Mouse (Mus musculus): ENCODE results near the gene Gon7. TPM values are rescaled to one million over a fixed set of nuclear protein-coding genes. Genes with fewer than 3 reads are reported as not detected.

Gene Gon7
- 30.8 and 31.2 TPM in 2 replicates for polyA plus RNA-seq (2015; fragmentation: Nextera tagmentation; extraction: Ambion mirVana)

GRCm38 (mm10) chr12:102757689-102758402 is at the start of gene Gon7, which contains the start of the genes Gm28051 and Ubr7:
Gene Gon7 (minus strand): TSS chr12:102757803.
Gene Gm28051 (minus strand): TSS chr12:102757765.
Gene Ubr7 (plus strand): TSS chr12:102757967.
- peak; percentile 97 for ATAC-seq

GRCm38 (mm10) chr12:102799528-102799927 is 41.9 kb upstream of the Gon7 start:
- no peak for ATAC-seq
- Histone ChIP-seq H3K36me3 (no peaks in the 10 kb centered on the region), H3K4me1 (replicated peaks) (no peaks in the 10 kb centered on the region), H3K27ac (no peak overlapping the region), H3K27me3 (replicated peaks) (no peaks in the 10 kb centered on the region), H3K9me3 (no peaks in the 10 kb centered on the region), H3K4me3 (replicated peaks) (no peak overlapping the region), H3K4me2 (replicated peaks) (no peak overlapping the region), H3K9ac (no peak overlapping the region)
- WGBS: 94% methylated on average over 2 of the region's 2 CpGs

More at GRCm38 (mm10) chr12:102757689-102758402, at the start of gene Gon7, which contains the start of the genes Gm28051 and Ubr7:
- H3K27ac ChIP-seq: peak within 1 kb of the TSS; percentile 88
- peak within 1 kb of the TSS; percentile 88 for H3K9ac ChIP-seq
- H3K27me3 ChIP-seq (replicated peaks): no peaks in the 10 kb centered on the region
- H3K9me3 ChIP-seq: no peaks in the 10 kb centered on the region
- peak within 1 kb of the TSS; percentile 79 for H3K4me2 ChIP-seq (replicated peaks)
- no peaks in the 10 kb centered on the region for H3K36me3 ChIP-seq
- peaks cover 10% of the 10 kb centered on the region; the same call in 1 of the 2 replicates for H3K4me1 ChIP-seq (replicated peaks)
- WGBS: under 1% methylated on average over 73 of the region's 73 CpGs
- H3K4me3 ChIP-seq (replicated peaks): peak within 1 kb of the TSS; percentile 91

- ATAC-seq: no peak
- no peak overlapping the region for H3K27ac ChIP-seq
- H3K4me3 ChIP-seq (replicated peaks): no peak overlapping the region
- no peaks in the 10 kb centered on the region for H3K27me3 ChIP-seq (replicated peaks)
- H3K36me3 ChIP-seq: peaks cover 31% of the 10 kb centered on the region
- H3K4me1 ChIP-seq (replicated peaks): no peaks in the 10 kb centered on the region
- no peak overlapping the region for H3K4me2 ChIP-seq (replicated peaks)
- H3K9me3 ChIP-seq: no peaks in the 10 kb centered on the region
- no peak overlapping the region for H3K9ac ChIP-seq
- 75% methylated on average over 7 of the region's 7 CpGs for WGBS
These were observed 30.3 kb upstream of the Gon7 start for GRCm38 (mm10) chr12:102787927-102788326.

- H3K4me1 ChIP-seq (replicated peaks): no peaks in the 10 kb centered on the region
- no peak overlapping the region for H3K4me2 ChIP-seq (replicated peaks)
- no peaks in the 10 kb centered on the region for H3K9me3 ChIP-seq
- 82% methylated on average over 5 of the region's 5 CpGs for WGBS
- no peak overlapping the region for H3K4me3 ChIP-seq (replicated peaks)
- H3K36me3 ChIP-seq: peaks cover 24% of the 10 kb centered on the region
- no peak overlapping the region for H3K27ac ChIP-seq
- no peaks in the 10 kb centered on the region for H3K27me3 ChIP-seq (replicated peaks)
- H3K9ac ChIP-seq: no peak overlapping the region
- no peak for ATAC-seq
These were observed 28.0 kb upstream of the Gon7 start for GRCm38 (mm10) chr12:102785593-102785985.

- Histone ChIP-seq H3K4me1 (replicated peaks) (no peaks in the 10 kb centered on the region), H3K36me3 (peaks cover 19% of the 10 kb centered on the region), H3K9ac (no peak overlapping the region), H3K4me2 (replicated peaks) (no peak overlapping the region), H3K27me3 (replicated peaks) (no peaks in the 10 kb centered on the region), H3K9me3 (no peaks in the 10 kb centered on the region), H3K27ac (no peak overlapping the region), H3K4me3 (replicated peaks) (no peak overlapping the region)
- 81% methylated on average over 19 of the region's 19 CpGs for WGBS
- no peak for ATAC-seq
These were observed 27.4 kb upstream of the Gon7 start for GRCm38 (mm10) chr12:102784899-102785592.

DNA sequence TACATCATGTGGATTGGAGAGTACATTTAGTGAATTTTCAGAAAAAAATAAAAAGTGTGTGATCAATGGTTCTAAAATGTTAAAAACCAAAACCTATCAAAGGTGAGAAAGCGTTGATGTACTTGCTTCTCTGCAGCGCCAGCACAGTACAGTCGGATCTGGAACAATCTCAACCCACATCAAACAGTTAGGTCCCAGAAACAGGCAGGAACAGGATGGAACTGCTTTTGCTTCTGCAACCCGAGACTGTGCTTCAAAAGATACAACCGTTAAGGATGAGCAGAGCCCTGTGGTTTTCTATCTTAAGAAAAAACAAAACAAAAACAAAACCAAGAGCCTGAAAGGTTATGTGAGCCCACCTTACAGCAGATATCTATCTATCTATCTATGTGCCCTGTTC is 25.2 kb upstream of the Gon7 start:
- ATAC-seq: no peak
- H3K36me3 ChIP-seq: peaks cover 13% of the 10 kb centered on the region
- no peak overlapping the region for H3K4me3 ChIP-seq (replicated peaks)
- H3K27me3 ChIP-seq (replicated peaks): no peaks in the 10 kb centered on the region
- no peak overlapping the region for H3K4me2 ChIP-seq (replicated peaks)
- no peak overlapping the region for H3K9ac ChIP-seq
- no peaks in the 10 kb centered on the region for H3K4me1 ChIP-seq (replicated peaks)
- no peak overlapping the region for H3K27ac ChIP-seq
- 95% methylated on average over 5 of the region's 5 CpGs for WGBS
- no peaks in the 10 kb centered on the region for H3K9me3 ChIP-seq

GRCm38 (mm10) chr12:102779452-102779851 is 21.8 kb upstream of the Gon7 start:
- ATAC-seq: peak; percentile 51; the same call in 1 of the 2 replicates

GRCm38 (mm10) chr12:102778151-102778550 is 20.5 kb upstream of the Gon7 start:
- Histone ChIP-seq H3K27me3 (replicated peaks) (no peaks in the 10 kb centered on the region), H3K4me3 (replicated peaks) (no peak overlapping the region), H3K27ac (no peak overlapping the region), H3K36me3 (peaks cover 11% of the 10 kb centered on the region; the same call in 1 of the 2 replicates), H3K9ac (no peak overlapping the region), H3K4me2 (replicated peaks) (no peak overlapping the region), H3K4me1 (replicated peaks) (no peaks in the 10 kb centered on the region), H3K9me3 (no peaks in the 10 kb centered on the region)
- no peak for ATAC-seq
- WGBS: 82% methylated on average over 5 of the region's 5 CpGs

More at GRCm38 (mm10) chr12:102779452-102779851, 21.8 kb upstream of the Gon7 start:
- no peaks in the 10 kb centered on the region for H3K4me1 ChIP-seq (replicated peaks)
- no peaks in the 10 kb centered on the region for H3K27me3 ChIP-seq (replicated peaks)
- WGBS: 43% methylated on average over 3 of the region's 3 CpGs
- peaks cover 11% of the 10 kb centered on the region; the same call in 1 of the 2 replicates for H3K36me3 ChIP-seq
- no peak overlapping the region for H3K4me3 ChIP-seq (replicated peaks)
- H3K9me3 ChIP-seq: no peaks in the 10 kb centered on the region
- H3K4me2 ChIP-seq (replicated peaks): no peak overlapping the region
- no peak overlapping the region for H3K9ac ChIP-seq
- H3K27ac ChIP-seq: no peak overlapping the region

- no peak overlapping the region for H3K9ac ChIP-seq
- no peak for ATAC-seq
- no peak overlapping the region for H3K4me2 ChIP-seq (replicated peaks)
- no peak overlapping the region for H3K27ac ChIP-seq
- peaks cover 26% of the 10 kb centered on the region for H3K36me3 ChIP-seq
- H3K4me1 ChIP-seq (replicated peaks): no peaks in the 10 kb centered on the region
- H3K4me3 ChIP-seq (replicated peaks): no peak overlapping the region
- 92% methylated on average over 14 of the region's 14 CpGs for WGBS
- H3K27me3 ChIP-seq (replicated peaks): no peaks in the 10 kb centered on the region
- no peaks in the 10 kb centered on the region for H3K9me3 ChIP-seq
These were observed 18.4 kb upstream of the Gon7 start for GRCm38 (mm10) chr12:102776035-102776434.

DNA sequence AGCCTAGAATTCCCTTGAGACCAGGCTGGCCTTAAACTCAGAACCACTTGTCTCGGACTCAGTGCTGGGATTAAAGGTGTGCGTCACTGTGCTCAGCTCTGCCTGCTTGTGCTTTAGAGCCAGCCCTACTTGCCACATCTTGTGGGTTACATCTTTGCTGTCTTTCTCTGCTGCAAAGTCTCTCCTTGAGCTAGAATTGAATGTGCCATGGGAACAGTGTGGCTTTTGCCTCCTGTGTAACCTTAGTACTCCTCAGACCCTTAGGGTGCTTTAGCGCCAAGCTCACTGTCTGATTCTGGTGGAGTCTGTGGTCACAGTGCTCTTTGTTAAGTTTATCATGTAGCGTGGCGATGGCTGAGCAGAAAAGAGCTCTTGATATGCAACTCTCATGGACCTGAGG is 15.1 kb upstream of the Gon7 start:
- no peak overlapping the region for H3K4me2 ChIP-seq (replicated peaks)
- WGBS: 95% methylated on average over 5 of the region's 5 CpGs
- no peak overlapping the region for H3K27ac ChIP-seq
- H3K9ac ChIP-seq: no peak overlapping the region
- peaks cover 48% of the 10 kb centered on the region for H3K36me3 ChIP-seq
- H3K27me3 ChIP-seq (replicated peaks): no peaks in the 10 kb centered on the region
- no peak overlapping the region for H3K4me3 ChIP-seq (replicated peaks)
- no peaks in the 10 kb centered on the region for H3K4me1 ChIP-seq (replicated peaks)
- no peaks in the 10 kb centered on the region for H3K9me3 ChIP-seq
- no peak for ATAC-seq

DNA sequence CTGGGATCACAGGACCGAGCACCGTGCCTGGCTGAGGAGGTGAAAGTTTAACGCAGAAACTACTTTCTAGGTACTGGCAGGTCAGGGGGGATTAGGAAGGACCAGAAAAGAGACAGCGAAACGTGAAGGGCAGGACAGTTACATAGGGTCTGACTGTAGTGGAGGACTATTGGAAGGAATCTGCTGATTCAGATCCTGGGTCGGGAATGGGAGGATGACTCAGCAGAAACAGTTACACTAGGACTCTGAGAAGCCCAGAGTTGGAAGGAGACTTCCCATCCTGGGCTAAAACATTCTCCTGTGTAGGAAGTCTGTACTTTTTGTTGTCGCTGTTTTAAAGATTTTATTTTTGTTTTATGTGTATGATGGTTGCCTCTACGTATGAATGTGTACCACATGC is 14.0 kb upstream of the Gon7 start:
- 93% methylated on average over 8 of the region's 8 CpGs for WGBS
- H3K4me1 ChIP-seq (replicated peaks): no peaks in the 10 kb centered on the region
- peaks cover 47% of the 10 kb centered on the region for H3K36me3 ChIP-seq
- H3K4me2 ChIP-seq (replicated peaks): no peak overlapping the region
- no peaks in the 10 kb centered on the region for H3K9me3 ChIP-seq
- no peak overlapping the region for H3K4me3 ChIP-seq (replicated peaks)
- ATAC-seq: no peak
- no peaks in the 10 kb centered on the region for H3K27me3 ChIP-seq (replicated peaks)
- H3K27ac ChIP-seq: no peak overlapping the region
- no peak overlapping the region for H3K9ac ChIP-seq

DNA sequence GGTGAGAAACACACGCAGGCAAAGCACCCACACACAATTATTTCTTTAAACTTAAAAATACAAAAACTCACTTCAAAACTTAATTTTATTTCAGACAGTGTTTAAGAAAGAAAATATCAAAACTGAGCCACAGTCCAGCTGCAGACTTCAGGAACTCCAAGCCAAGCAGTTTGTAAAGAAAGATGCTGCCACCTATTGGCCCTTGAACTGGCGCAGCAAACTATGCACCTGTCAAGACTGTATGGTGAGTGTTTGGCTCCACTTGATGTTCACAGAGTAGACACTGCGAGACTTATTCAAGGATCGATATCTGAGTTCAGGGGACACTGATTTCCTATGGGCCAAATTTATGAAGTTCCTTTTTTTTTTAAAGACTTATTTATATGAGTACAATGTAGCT is 11.4 kb upstream of the Gon7 start:
- WGBS: 91% methylated on average over 4 of the region's 4 CpGs
- no peak overlapping the region for H3K4me2 ChIP-seq (replicated peaks)

More for the DNA sequence above, 11.4 kb upstream of the Gon7 start:
- H3K9ac ChIP-seq: no peak overlapping the region
- H3K36me3 ChIP-seq: peaks cover 38% of the 10 kb centered on the region
- no peak overlapping the region for H3K27ac ChIP-seq
- H3K4me3 ChIP-seq (replicated peaks): no peak overlapping the region
- H3K27me3 ChIP-seq (replicated peaks): no peaks in the 10 kb centered on the region
- no peaks in the 10 kb centered on the region for H3K4me1 ChIP-seq (replicated peaks)
- no peaks in the 10 kb centered on the region for H3K9me3 ChIP-seq
- no peak for ATAC-seq

Data from intestine, embryonic 15.5 days (tissue).